Mouse (Mus musculus): ENCODE measurements at regions not wholly inside any gene's neighbourhood (a gene's known extent, or its start where the extent isn't known, plus 50 kb on each side); places are given as distances from the start of the nearest gene placed in this dataset.
"Not testable (repeated sequence)": the region's sequence is repeated elsewhere in the genome, so short reads cannot be mapped to it uniquely, and the experiment has no call there.

- H3K27me3 ChIP-seq (replicated peaks; ENCODE audit: control insufficient read depth, insufficient read depth, low read length): no peaks in the 10 kb centered on the region
- no peak for TF ChIP-seq POLR2A (IDR thresholded peaks at IDR 0.05; ENCODE audit: low read depth, low read length)
- no peak for TF ChIP-seq CTCF (conservative IDR thresholded peaks at IDR 0.05; ENCODE audit: insufficient read depth, insufficient read length, low read depth, low read length)
- WGBS: 82% methylated on average over 6 of the region's 6 CpGs
- no peak overlapping the region for H3K27ac ChIP-seq (ENCODE audit: insufficient read depth, low read depth, low read length)
- no peaks in the 10 kb centered on the region for H3K36me3 ChIP-seq (ENCODE audit: control insufficient read depth, insufficient read depth, low read length)
- no peaks in the 10 kb centered on the region for H3K4me1 ChIP-seq (ENCODE audit: control insufficient read depth, insufficient read depth, low read length)
- DNase-seq: no peak
- H3K4me3 ChIP-seq (ENCODE audit: insufficient read depth, low read depth, low read length): no peak overlapping the region
Observed at GRCm38 (mm10) chr12:10533971-10534370, 143.4 kb downstream of the Rdh14 start.

- Histone ChIP-seq H3K27ac (ENCODE audit: insufficient read depth, low read depth, low read length) (no peak overlapping the region), H3K36me3 (ENCODE audit: control insufficient read depth, insufficient read depth, low read length) (no peaks in the 10 kb centered on the region), H3K4me1 (ENCODE audit: control insufficient read depth, insufficient read depth, low read length) (no peaks in the 10 kb centered on the region), H3K27me3 (replicated peaks; ENCODE audit: control insufficient read depth, insufficient read depth, low read length) (no peaks in the 10 kb centered on the region), H3K4me3 (ENCODE audit: insufficient read depth, low read depth, low read length) (no peak overlapping the region)
- 19% methylated on average over 12 of the region's 12 CpGs for WGBS
- TF ChIP-seq CTCF (conservative IDR thresholded peaks at IDR 0.05; ENCODE audit: insufficient read depth, insufficient read length, low read depth, low read length): no peak
- TF ChIP-seq POLR2A (IDR thresholded peaks at IDR 0.05; ENCODE audit: low read depth, low read length): no peak
- DNase-seq: no peak
Observed at GRCm38 (mm10) chr12:10536239-10536638, 145.7 kb downstream of the Rdh14 start.

- WGBS: 2% methylated on average over 4 of the region's 4 CpGs
- DNase-seq: peak; percentile 51
- H3K27ac ChIP-seq (ENCODE audit: insufficient read depth, low read depth, low read length): no peak overlapping the region
- no peaks in the 10 kb centered on the region for H3K36me3 ChIP-seq (ENCODE audit: control insufficient read depth, insufficient read depth, low read length)
- no peak overlapping the region for H3K4me3 ChIP-seq (ENCODE audit: insufficient read depth, low read depth, low read length)
- H3K4me1 ChIP-seq (ENCODE audit: control insufficient read depth, insufficient read depth, low read length): no peaks in the 10 kb centered on the region
- no peaks in the 10 kb centered on the region for H3K27me3 ChIP-seq (replicated peaks; ENCODE audit: control insufficient read depth, insufficient read depth, low read length)
- TF ChIP-seq POLR2A (IDR thresholded peaks at IDR 0.05; ENCODE audit: low read depth, low read length): no peak
- peak; percentile 85 for TF ChIP-seq CTCF (conservative IDR thresholded peaks at IDR 0.05; ENCODE audit: insufficient read depth, insufficient read length, low read depth, low read length)
Observed at GRCm38 (mm10) chr12:10537069-10537468, 146.5 kb downstream of the Rdh14 start.

- 14% methylated on average over 1 of the region's 1 CpGs for WGBS
- TF ChIP-seq POLR2A (IDR thresholded peaks at IDR 0.05; ENCODE audit: low read depth, low read length) (no peak), CTCF (conservative IDR thresholded peaks at IDR 0.05; ENCODE audit: insufficient read depth, insufficient read length, low read depth, low read length) (no peak)
- no peaks in the 10 kb centered on the region for H3K27me3 ChIP-seq (replicated peaks; ENCODE audit: control insufficient read depth, insufficient read depth, low read length)
- no peak for DNase-seq
- no peaks in the 10 kb centered on the region for H3K4me1 ChIP-seq (ENCODE audit: control insufficient read depth, insufficient read depth, low read length)
- no peak overlapping the region for H3K27ac ChIP-seq (ENCODE audit: insufficient read depth, low read depth, low read length)
- no peak overlapping the region for H3K4me3 ChIP-seq (ENCODE audit: insufficient read depth, low read depth, low read length)
- no peaks in the 10 kb centered on the region for H3K36me3 ChIP-seq (ENCODE audit: control insufficient read depth, insufficient read depth, low read length)
Observed at GRCm38 (mm10) chr12:10549481-10550201, 159.1 kb downstream of the Rdh14 start.

GRCm38 (mm10) chr12:10554701-10555100 lies 164.1 kb downstream of the Rdh14 start:
- not testable (repeated sequence) for H3K27me3 ChIP-seq (replicated peaks; ENCODE audit: control insufficient read depth, insufficient read depth, low read length); H3K27ac ChIP-seq (ENCODE audit: insufficient read depth, low read depth, low read length); DNase-seq; H3K4me3 ChIP-seq (ENCODE audit: insufficient read depth, low read depth, low read length); H3K36me3 ChIP-seq (ENCODE audit: control insufficient read depth, insufficient read depth, low read length); H3K4me1 ChIP-seq (ENCODE audit: control insufficient read depth, insufficient read depth, low read length)
- 98% methylated on average over 1 of the region's 1 CpGs for WGBS

GRCm38 (mm10) chr12:10562966-10563365 lies 172.4 kb downstream of the Rdh14 start:
- Histone ChIP-seq H3K27ac (ENCODE audit: insufficient read depth, low read depth, low read length) (no peak overlapping the region), H3K4me1 (ENCODE audit: control insufficient read depth, insufficient read depth, low read length) (no peaks in the 10 kb centered on the region), H3K27me3 (replicated peaks; ENCODE audit: control insufficient read depth, insufficient read depth, low read length) (no peaks in the 10 kb centered on the region), H3K36me3 (ENCODE audit: control insufficient read depth, insufficient read depth, low read length) (no peaks in the 10 kb centered on the region), H3K4me3 (ENCODE audit: insufficient read depth, low read depth, low read length) (no peak overlapping the region)
- WGBS: 47% methylated on average over 1 of the region's 1 CpGs
- no peak for DNase-seq
- TF ChIP-seq CTCF (conservative IDR thresholded peaks at IDR 0.05; ENCODE audit: insufficient read depth, insufficient read length, low read depth, low read length) (no peak), POLR2A (IDR thresholded peaks at IDR 0.05; ENCODE audit: low read depth, low read length) (no peak)

- Histone ChIP-seq H3K27me3 (replicated peaks; ENCODE audit: control insufficient read depth, insufficient read depth, low read length) (no peaks in the 10 kb centered on the region), H3K36me3 (ENCODE audit: control insufficient read depth, insufficient read depth, low read length) (no peaks in the 10 kb centered on the region), H3K4me3 (ENCODE audit: insufficient read depth, low read depth, low read length) (no peak overlapping the region), H3K4me1 (ENCODE audit: control insufficient read depth, insufficient read depth, low read length) (no peaks in the 10 kb centered on the region), H3K27ac (ENCODE audit: insufficient read depth, low read depth, low read length) (no peak overlapping the region)
- TF ChIP-seq POLR2A (IDR thresholded peaks at IDR 0.05; ENCODE audit: low read depth, low read length): no peak
- WGBS: 85% methylated on average over 2 of the region's 2 CpGs
- no peak for DNase-seq
Observed at GRCm38 (mm10) chr12:10567881-10568280, 177.3 kb downstream of the Rdh14 start.
